Mouse (Mus musculus): ENCODE data around the gene Lep. TPM values are rescaled to one million over a fixed set of nuclear protein-coding genes. Genes with fewer than 3 reads are reported as not detected.

Lep gene
- total RNA-seq, 1 experiment from 2014 or later: not detected

DNA sequence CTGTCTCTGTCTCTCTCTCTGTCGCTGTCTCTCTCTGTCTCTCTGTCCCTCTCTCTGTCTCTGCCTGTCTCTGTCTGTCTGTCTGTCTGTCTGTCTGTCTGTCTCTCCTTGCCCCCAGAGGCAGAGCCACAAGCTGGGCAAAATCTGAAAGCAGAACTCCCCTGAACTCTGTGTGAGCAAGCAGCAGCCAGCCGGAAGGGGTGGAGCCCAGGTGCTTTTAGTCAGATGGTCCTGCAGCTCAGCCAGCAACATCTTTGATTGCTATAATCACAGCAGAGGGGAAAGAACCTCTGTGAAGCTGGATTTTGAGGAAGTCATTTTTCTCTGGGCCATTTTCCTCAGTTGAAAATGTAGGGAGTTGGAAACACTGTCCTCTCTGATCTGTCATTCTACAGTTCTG, 19.8 kb upstream of the Lep start:
- ATAC-seq (replicated peaks; ENCODE audit: low read depth, poor library complexity, severe bottlenecking): no peak

DNA sequence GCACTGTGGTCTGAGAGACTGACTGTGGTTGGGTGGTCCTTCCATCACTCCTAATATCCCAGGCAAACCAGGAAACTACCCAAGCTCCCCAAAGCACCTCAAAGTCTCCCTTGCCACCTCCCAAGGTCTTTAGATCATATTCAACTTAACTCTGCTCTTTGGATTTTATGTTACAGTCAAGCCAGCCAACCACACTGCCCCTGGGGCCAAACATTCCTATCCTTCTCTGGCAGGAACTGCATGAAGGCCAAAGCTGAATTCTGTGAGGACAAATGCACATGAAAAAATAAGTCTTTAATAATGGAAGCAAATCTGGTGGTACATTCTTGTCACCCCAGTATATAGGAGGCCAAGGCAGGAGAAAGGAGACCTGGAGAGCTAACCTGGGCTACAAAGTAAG, 16.0 kb upstream of the Lep start:
- no peak for ATAC-seq (replicated peaks; ENCODE audit: low read depth, poor library complexity, severe bottlenecking)

DNA sequence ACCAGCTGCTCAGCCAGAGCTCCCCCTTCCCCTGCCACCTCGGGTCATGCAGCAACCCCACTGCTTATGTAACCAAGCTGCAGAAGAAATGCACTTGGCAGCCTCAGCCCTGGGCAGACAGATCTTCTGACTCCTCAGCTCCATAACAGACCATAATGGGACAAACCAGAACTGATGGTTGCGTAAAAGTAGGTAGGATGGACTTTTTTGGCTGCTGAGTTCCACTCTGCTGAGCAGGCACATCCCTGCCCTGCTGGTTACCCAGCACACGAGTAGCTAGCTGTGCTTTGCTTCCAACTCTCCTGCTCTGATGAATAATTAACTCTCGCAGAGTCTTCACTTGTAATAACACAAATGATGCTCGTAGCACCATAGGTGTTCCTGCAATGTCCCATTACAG, 10.1 kb upstream of the Lep start:
- no peak for ATAC-seq (replicated peaks; ENCODE audit: low read depth, poor library complexity, severe bottlenecking)

DNA sequence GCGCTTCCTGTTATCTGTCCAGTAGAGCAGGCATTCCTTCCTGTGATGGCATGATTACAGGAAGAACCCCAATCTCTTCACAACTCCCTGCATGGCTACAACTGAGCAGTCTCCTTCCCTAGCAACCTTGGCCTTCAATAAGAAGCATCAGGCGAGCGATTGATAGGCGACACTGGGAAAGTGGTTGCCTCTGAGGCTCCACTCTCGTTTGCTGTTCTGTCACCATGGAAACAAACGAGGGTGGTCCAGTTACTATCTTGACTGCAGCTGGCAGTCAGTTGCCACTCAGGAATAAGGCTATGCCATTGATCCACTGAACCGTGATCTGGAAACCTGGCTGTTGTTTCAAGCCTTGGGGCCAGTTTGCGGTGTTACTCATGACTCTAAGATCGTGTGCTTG, 7.8 kb upstream of the Lep start:
- no peak for ATAC-seq (replicated peaks; ENCODE audit: low read depth, poor library complexity, severe bottlenecking)

DNA sequence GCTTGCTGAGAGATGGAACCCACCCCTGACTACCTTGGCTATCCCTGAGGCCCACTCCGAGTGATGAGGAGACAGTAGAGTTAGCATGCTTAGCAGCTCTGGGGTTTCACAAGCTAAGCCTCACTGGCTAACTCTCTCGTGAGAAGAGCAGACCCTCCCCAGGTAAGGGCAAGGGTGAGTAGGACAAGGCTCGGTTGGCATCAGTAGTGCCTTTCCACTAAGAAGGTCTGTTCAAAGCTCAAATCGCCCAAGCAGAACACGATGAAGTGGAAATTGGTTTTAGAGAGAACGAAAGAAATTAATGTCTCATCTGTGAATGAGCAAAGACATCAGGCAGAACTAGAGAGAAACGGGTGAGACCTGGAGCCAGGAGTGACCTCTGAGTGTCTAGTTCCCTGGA, 6.8 kb upstream of the Lep start:
- no peak for ATAC-seq (replicated peaks; ENCODE audit: low read depth, poor library complexity, severe bottlenecking)

DNA sequence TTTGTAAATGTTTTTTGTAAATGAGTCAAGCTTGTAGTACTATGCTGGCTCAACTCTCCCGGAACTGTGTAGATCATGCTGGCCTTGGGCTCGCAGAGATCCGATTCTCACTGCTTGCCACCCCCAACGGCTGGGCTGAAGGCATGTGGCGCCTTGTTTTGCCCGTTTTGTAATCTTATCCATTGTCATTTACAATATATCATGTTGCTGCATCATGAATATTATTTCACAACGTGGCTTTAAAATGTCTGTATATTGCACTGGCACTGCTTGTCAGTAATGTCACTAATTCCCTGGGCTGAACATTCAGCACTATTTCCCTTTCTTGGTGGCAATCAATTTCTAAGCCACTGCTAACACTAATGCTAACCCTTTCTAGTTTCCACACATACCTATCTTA, 3.6 kb upstream of the Lep start:
- ATAC-seq (replicated peaks; ENCODE audit: low read depth, poor library complexity, severe bottlenecking): no peak

DNA sequence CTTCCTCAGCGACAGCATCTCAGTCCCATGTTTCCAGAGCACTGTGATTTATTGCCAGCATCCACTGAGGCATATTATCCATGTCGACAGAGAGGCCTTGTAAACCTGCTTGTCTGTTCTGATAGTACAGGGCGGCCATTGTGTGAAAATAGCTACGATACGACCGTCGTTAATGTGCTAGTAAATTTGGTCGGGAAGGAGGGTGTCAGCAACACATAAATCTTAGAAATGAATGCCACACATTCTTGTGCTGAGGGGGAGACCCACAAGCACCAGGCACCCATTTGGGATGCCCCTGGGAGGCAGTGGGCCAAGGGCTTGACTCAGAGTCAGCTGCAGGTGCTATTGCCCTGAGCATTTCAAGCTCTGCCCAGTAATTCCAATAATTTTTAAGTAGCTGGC, 6.4 kb downstream of the Lep start:
- ATAC-seq (replicated peaks; ENCODE audit: low read depth, poor library complexity, severe bottlenecking): no peak

DNA sequence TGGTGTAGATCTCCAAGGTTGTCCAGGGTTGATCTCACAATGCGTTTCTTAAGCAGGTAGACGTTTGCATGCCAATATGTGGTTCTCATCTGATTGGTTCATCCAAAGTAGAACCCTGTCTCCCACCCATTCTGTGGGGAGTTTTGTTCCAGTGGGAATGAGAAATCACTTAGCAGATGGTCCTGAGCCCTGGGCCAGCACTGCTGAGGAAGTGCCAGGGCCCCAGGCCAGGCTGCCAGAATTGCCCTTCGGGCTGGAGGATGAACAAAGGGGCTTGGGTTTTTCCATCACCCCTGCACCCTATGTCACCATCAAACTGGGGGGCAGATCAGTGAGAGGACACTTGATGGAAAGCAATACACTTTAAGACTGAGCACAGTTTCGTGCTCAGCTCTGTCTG, 12.2 kb downstream of the Lep start:
- ATAC-seq (replicated peaks; ENCODE audit: low read depth, poor library complexity, severe bottlenecking): no peak

DNA sequence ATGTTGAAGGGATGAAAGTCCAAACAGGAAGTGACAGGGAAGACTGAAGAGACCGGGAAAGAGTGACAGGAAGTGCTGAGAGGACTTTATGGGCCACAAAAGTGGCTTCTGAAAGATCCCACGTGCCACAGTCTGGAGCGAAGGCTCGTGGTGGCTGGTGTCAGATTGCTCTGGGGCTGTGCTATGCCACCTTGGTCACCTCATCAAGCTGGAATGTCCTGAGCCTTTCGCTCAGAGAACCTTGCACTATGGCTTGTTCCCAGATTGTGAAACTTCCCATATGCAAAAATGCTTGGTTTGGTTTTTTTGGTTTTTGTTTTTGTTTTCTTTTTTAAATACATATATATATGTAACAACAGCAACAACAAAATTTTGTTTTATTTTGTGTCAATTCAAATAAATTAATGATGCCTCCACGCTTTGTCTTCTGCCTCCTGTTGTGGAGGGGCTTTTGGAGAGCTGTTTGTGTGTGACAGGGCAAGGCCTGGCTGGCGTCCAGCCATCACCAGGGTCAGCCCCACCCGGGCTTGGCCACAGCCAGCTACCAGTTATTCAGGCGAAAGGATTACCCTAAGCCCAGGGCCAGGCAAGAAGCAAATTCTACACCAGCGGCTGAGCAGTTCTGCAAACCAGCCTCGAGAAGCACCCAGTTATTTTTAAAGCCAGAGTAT, 13.6 kb downstream of the Lep start:
- ATAC-seq (replicated peaks; ENCODE audit: low read depth, poor library complexity, severe bottlenecking): no peak

DNA sequence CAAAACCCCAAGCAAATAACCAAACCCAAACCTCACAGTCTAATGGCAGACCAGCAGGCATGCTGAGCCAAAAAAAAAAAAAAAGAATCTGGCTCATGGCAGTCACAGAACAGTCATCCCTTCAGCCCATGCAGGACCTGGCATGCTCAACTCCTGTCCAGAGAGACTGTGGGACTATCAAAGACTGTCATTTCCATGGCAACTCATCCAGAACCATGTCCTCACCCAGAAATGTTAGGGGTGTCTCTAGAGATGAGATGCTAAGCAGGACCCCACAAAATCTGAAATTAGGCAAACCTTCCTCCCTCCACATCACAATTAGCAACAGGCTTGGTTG, 14.1 kb downstream of the Lep start:
- no peak for ATAC-seq (replicated peaks; ENCODE audit: low read depth, poor library complexity, severe bottlenecking)

DNA sequence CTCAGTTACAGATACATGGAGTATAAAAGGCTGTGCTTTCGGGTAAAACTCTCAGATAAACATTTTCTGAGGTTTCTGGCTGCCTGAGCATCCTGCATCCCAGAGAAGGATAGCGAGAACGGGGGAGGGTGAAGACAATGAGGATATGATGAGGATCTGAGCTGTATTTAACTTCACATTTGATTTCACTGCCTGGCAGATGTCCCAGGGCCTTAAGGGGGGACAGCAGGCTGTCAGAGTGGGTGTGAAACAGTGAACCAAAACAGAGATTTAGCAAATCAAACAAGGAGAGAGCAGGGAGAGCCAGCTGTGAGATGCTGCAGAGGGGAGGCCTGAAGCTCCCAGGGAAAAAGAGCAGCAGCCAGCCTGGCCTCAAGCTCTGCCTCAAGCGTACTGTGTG, 19.3 kb downstream of the Lep start:
- ATAC-seq (replicated peaks; ENCODE audit: low read depth, poor library complexity, severe bottlenecking): no peak

DNA sequence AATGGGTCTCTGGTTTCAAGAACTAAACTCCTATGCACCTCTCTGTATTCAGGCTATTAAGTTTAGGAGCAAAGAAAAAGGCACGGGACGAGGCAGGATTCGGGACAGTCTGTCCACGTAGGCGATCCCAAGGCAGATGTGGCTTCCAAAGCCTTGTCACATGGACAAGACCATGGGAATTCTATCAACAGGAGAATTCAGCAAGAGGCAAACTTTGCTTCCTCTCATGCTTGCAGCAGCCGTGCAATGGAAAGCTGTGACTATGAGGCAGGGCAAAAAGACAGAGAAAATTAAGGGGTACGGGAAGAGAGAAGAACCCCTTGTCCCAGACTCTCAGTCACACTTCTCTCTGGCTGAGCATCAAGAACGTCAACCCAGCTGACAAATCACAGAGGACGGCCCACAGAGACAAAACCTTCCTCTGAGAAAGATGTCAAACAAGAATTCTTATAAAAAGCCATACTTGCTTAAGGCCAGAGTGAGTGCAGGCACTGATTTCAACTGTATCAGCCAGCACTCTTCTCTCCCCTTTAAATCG, 21.9 kb downstream of the Lep start:
- no peak for ATAC-seq (replicated peaks; ENCODE audit: low read depth, poor library complexity, severe bottlenecking)

DNA sequence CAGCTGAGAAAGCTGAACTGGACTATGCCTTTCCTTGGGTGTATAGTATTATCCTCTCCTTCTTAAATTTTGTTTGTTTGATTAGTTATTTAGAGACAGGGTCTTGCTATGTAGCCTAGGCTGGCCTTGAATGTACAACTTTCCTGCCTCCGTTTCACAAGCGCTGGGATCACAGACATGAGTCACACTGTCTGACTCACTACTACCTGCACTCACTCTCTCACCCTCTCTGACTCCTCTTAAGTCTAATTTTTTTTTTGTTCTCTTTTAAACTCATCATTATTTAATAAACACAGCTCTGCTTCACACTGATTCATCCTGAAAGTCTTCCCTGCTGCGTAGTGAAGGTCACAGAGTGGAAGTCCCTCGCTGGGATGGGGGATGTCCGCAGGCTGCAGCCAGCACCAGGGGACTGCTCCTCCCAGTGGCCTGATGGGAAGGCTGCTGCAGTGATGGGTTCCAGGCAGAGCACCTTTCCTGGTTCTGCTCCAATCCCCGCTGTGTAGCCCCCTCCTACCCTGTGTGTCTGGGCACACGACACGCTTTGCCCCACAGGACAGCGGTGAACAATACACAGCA, 22.8 kb downstream of the Lep start:
- ATAC-seq (replicated peaks; ENCODE audit: low read depth, poor library complexity, severe bottlenecking): no peak

DNA sequence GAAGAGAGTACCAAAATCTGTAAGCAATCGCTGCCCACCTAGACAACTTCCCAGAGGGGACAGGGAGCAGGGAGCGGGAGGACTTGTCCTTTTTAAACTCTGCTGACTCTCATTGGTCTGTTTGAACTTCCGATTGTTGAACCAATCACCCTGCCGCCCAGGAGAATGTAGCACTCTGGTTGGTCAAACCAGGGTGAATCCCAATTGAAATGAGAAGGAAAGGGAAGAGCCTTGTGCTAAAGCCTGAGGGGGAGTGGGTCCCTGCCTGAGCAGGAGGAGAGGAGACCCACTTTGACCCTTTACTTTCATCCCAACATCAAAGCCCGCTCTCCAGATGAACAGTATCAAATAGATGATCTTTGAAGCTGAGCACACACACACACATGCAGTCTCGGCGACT, 24.4 kb downstream of the Lep start:
- ATAC-seq (replicated peaks; ENCODE audit: low read depth, poor library complexity, severe bottlenecking): no peak

DNA sequence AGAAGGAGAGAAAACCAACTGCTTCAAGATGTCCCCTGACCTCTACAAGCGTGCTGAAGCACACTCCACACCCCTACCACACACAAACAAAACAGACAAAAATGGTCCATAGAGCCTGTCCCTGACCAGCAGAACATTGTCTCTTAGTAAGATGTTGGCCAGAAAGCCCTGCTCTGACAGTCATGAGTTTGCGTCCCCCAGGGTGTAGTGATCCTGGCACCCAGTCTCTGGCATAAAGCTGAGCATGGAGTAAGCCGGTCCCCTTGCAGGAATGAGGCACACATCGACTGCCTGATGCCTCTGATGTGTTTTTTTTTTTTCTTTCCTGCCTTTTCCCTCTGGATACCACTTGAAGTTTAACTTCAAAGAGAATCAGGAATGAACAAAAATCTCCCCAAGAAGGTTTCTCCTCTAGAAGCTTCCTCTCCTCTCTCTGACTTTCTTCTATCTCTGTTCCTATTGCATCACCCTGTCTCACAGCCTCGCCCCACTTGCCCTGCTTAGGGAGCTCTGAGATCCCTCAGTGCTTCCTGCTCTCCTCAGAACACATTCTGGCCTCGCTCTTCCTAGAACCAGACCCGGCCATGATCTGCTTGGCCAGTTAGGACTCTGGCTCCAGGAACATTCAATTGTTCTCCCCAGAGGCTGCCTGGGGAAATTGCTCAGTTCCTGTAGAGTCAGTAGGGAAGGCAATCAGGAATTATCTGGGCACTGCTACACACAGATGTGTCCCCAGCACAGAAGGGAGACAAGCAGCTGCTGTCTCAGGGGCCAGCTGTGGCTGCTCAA, 28.1 kb downstream of the Lep start:
- no peak for ATAC-seq (replicated peaks; ENCODE audit: low read depth, poor library complexity, severe bottlenecking)

DNA sequence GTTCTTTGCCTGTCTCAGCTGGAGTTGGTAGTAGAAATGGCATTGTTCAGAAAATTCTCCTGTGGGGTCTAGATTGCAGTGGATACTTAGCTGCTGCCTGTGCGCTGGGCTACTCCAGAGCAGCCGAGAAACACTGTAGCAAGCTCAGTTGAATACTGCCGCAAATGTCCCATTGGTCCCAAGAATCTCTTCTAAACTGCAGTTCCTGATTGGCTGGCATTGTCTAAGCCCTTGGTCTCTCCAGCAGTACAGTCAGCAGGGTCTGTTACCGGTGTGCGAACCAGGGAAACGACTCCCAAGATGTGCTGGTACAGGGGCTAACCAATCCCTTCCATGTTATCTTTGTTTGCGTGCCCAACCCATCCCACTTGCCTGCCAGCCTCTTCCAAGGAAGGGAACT, 32.2 kb downstream of the Lep start:
- no peak for ATAC-seq (replicated peaks; ENCODE audit: low read depth, poor library complexity, severe bottlenecking)

DNA sequence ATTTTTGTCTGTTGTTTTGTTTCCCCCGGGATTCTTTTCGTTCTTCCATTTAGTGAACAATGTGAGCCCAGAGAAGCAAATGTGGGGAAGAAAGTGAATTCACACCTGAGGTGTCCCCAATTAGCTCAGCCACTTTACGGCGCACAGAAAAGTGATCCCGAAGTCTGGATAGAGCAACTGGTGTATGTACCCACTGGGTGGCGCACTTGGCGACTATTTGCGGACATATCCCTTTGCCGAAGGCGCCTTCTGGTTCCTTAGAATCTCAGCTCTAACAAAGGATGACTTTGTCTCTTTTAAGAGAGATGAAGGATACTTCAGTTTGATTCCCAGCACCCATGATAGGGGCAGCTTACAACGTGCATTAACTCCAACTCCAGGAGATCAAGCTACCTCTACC, 32.9 kb downstream of the Lep start:
- no peak for ATAC-seq (replicated peaks; ENCODE audit: low read depth, poor library complexity, severe bottlenecking)

DNA sequence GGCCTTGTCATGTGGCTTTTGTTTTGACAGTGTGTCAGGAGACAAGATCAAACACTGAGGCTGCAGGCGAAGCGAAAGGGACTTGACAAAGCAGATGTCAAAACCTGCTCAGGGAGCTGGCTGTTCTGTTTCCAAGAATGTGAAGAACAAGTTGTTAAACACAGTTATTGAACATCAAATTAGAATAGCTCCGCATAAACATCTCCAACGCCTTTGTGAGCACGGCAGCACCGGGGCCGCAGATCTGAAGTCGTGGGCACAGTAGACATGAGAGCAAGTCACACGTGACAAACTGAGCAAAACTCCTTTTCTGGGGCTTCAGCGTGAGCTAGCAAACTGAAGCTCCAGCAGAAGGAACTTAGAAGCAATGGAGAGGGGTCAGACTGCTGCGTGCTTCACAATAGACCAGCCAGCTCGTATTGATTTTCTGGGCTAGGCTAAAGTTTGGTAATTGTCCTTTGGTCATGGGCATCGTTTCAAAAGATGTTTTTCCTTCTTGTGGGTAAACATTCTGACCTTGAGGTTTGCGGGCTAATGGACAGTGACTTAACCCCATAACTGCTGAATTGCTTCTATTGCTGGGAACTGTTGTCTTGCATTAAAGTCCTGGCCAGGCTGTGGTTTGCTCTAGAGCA, 39.6 kb downstream of the Lep start:
- no peak for ATAC-seq (replicated peaks; ENCODE audit: low read depth, poor library complexity, severe bottlenecking)

DNA sequence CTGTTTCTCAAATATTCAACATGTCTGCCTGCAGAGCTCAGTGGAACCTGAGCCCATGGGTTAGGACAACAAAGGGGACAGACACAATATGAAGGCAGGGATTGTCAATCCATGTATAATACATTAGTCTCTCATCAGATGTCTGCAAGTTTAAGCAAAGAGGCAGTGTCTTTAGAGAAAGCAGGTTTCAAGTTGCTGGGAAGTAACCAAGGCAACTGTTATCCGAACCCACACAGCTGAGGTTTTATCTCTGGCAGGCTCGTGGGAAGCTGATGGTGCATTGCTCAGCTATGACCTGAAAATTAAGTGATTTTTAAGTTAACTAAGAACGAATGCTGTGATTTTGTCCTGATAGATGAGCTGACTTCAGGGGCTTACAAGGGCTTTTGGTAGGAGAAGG, 40.4 kb downstream of the Lep start:
- no peak for ATAC-seq (replicated peaks; ENCODE audit: low read depth, poor library complexity, severe bottlenecking)

DNA sequence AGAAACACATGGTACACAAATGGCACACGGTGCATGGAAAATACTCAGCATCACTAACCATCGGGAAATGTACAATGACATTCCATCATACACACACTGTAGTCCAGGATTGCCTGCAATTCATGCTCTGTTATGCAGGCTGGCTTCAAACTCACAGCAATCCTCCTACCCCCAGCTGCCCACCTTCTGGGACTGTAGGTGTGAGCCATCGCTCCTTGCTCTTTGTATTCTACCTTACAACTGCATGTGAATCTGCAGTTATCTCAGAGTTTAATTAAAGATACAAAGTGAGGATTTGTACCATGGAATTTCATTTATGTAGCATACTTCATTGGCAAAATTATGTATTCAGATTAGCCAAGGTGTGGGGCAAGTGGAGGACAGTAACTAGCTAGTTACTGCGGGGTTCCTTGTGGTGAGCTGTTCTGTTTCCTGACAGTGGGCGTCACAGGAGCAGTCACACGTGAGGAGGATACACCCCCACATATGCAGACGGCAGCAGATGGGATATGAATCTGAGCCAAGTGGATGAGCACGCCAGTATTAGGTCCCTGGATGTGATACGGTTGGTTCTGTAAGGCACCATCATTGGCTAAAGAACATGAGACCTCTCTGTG, 41.3 kb downstream of the Lep start:
- ATAC-seq (replicated peaks; ENCODE audit: low read depth, poor library complexity, severe bottlenecking): no peak

DNA sequence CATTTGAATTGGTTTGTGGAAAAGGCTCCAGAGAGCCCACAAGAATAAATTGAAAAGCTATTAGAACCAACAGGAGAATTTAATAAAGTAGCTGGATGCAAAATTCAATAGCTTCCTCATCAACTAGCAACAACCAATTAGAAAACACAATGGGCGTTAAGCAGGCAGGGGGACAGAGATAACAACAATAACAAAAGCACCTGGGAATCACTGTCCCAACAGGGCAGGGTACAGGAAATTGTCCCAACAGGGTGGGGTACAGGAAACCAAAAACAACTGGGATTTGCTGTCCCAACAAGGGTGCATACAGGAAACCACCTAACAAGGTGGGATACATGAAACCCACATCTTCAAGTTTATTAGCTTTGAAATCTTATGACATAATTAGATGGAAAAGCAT, 48.4 kb downstream of the Lep start:
- no peak for ATAC-seq (replicated peaks; ENCODE audit: low read depth, poor library complexity, severe bottlenecking)

All from common myeloid progenitor, adult 5-6 weeks (primary cell).